Mouse (Mus musculus): ENCODE results near the gene Cbs. TPM values are rescaled to one million over a fixed set of nuclear protein-coding genes. Genes with fewer than 3 reads are reported as not detected.

Gene Cbs
- polyA plus RNA-seq, 1 experiment from 2014 or later, result 5.2 TPM

- Histone ChIP-seq H3K4me3 (no peak overlapping the region), H3K4me1 (peaks cover 13% of the 10 kb centered on the region; the same call in 1 of the 2 replicates), H3K9me3 (no peaks in the 10 kb centered on the region), H3K27me3 (replicated peaks) (no peaks in the 10 kb centered on the region), H3K27ac (no peak overlapping the region), H3K4me2 (no peak overlapping the region), H3K36me3 (replicated peaks) (no peaks in the 10 kb centered on the region), H3K9ac (no peak overlapping the region)
- ATAC-seq (replicated peaks), result no peak
- 82% methylated on average over 10 of the region's 10 CpGs for WGBS
Measured at GRCm38 (mm10) chr17:31576394-31577175, 60.5 kb downstream of the Cbs start.

GRCm38 (mm10) chr17:31574662-31575061 lies 62.4 kb downstream of the Cbs start:
- Histone ChIP-seq H3K4me3 (no peak overlapping the region), H3K27me3 (replicated peaks) (no peaks in the 10 kb centered on the region), H3K4me2 (no peak overlapping the region), H3K9ac (no peak overlapping the region), H3K36me3 (replicated peaks) (no peaks in the 10 kb centered on the region), H3K9me3 (no peaks in the 10 kb centered on the region), H3K4me1 (peaks cover 3% of the 10 kb centered on the region), H3K27ac (no peak overlapping the region)
- 89% methylated on average over 7 of the region's 7 CpGs for WGBS
- ATAC-seq (replicated peaks), result no peak

- H3K4me2 ChIP-seq, result no peak overlapping the region
- 79% methylated on average over 5 of the region's 5 CpGs for WGBS
- H3K27me3 ChIP-seq (replicated peaks), result no peaks in the 10 kb centered on the region
Measured at GRCm38 (mm10) chr17:31571689-31572088, 65.3 kb downstream of the Cbs start.

GRCm38 (mm10) chr17:31570321-31570925 lies 66.6 kb downstream of the Cbs start:
- Histone ChIP-seq H3K4me2 (no peak overlapping the region), H3K4me3 (no peak overlapping the region), H3K9me3 (no peaks in the 10 kb centered on the region), H3K9ac (no peak overlapping the region), H3K36me3 (replicated peaks) (no peaks in the 10 kb centered on the region), H3K4me1 (peaks cover 41% of the 10 kb centered on the region), H3K27ac (no peak overlapping the region), H3K27me3 (replicated peaks) (no peaks in the 10 kb centered on the region)
- 84% methylated on average over 9 of the region's 9 CpGs for WGBS
- no peak for ATAC-seq (replicated peaks)

More at GRCm38 (mm10) chr17:31571689-31572088, 65.3 kb downstream of the Cbs start:
- no peak overlapping the region for H3K4me3 ChIP-seq
- ATAC-seq (replicated peaks), result no peak
- H3K4me1 ChIP-seq, result peaks cover 31% of the 10 kb centered on the region
- H3K27ac ChIP-seq, result no peak overlapping the region
- no peak overlapping the region for H3K9ac ChIP-seq
- no peaks in the 10 kb centered on the region for H3K36me3 ChIP-seq (replicated peaks)
- H3K9me3 ChIP-seq, result no peaks in the 10 kb centered on the region

GRCm38 (mm10) chr17:31569756-31570155 lies 67.3 kb downstream of the Cbs start:
- H3K4me3 ChIP-seq, result no peak overlapping the region
- peaks cover 41% of the 10 kb centered on the region for H3K4me1 ChIP-seq
- no peaks in the 10 kb centered on the region for H3K27me3 ChIP-seq (replicated peaks)
- no peak overlapping the region for H3K4me2 ChIP-seq
- no peaks in the 10 kb centered on the region for H3K36me3 ChIP-seq (replicated peaks)
- no peaks in the 10 kb centered on the region for H3K9me3 ChIP-seq
- no peak overlapping the region for H3K27ac ChIP-seq
- no peak for ATAC-seq (replicated peaks)
- WGBS, result 95% methylated on average over 1 of the region's 1 CpGs
- no peak overlapping the region for H3K9ac ChIP-seq

- H3K4me3 ChIP-seq, result peak overlapping the region; percentile 78
- no peaks in the 10 kb centered on the region for H3K27me3 ChIP-seq (replicated peaks)
- WGBS, result 42% methylated on average over 6 of the region's 6 CpGs
- no peak for ATAC-seq (replicated peaks)
- H3K9ac ChIP-seq, result peak overlapping the region; percentile 85
- peaks cover 48% of the 10 kb centered on the region for H3K4me1 ChIP-seq
- H3K9me3 ChIP-seq, result no peaks in the 10 kb centered on the region
- peak overlapping the region; percentile 72 for H3K4me2 ChIP-seq
- H3K36me3 ChIP-seq (replicated peaks), result no peaks in the 10 kb centered on the region
- peak overlapping the region; percentile 98 for H3K27ac ChIP-seq
Measured at GRCm38 (mm10) chr17:31566276-31566675, 70.8 kb downstream of the Cbs start.

- H3K27ac ChIP-seq, result peak overlapping the region; percentile 98
- no peaks in the 10 kb centered on the region for H3K36me3 ChIP-seq (replicated peaks)
- H3K27me3 ChIP-seq (replicated peaks), result no peaks in the 10 kb centered on the region
- ATAC-seq (replicated peaks), result peak; percentile 59
- H3K9me3 ChIP-seq, result no peaks in the 10 kb centered on the region
- peak overlapping the region; percentile 85 for H3K9ac ChIP-seq
- H3K4me1 ChIP-seq, result peaks cover 46% of the 10 kb centered on the region
- H3K4me2 ChIP-seq, result peak overlapping the region; percentile 72
- H3K4me3 ChIP-seq, result peak overlapping the region; percentile 78
- WGBS, result under 1% methylated on average over 65 of the region's 88 CpGs
Measured at GRCm38 (mm10) chr17:31565141-31566056, 71.6 kb downstream of the Cbs start.

- Histone ChIP-seq H3K36me3 (replicated peaks) (no peaks in the 10 kb centered on the region), H3K27me3 (replicated peaks) (no peaks in the 10 kb centered on the region), H3K27ac (peak overlapping the region; percentile 98), H3K9ac (peak overlapping the region; percentile 85), H3K9me3 (no peaks in the 10 kb centered on the region), H3K4me3 (peak overlapping the region; percentile 78), H3K4me2 (peak overlapping the region; percentile 72), H3K4me1 (peaks cover 46% of the 10 kb centered on the region)
- no peak for ATAC-seq (replicated peaks)
- 0% methylated on average over 12 of the region's 44 CpGs for whole genome bisulfite sequencing
Measured at GRCm38 (mm10) chr17:31564858-31565140, 72.2 kb downstream of the Cbs start.

- Histone ChIP-seq H3K9ac (peak within 1 kb of the TSS; percentile 85), H3K4me2 (peak within 1 kb of the TSS; percentile 72), H3K27me3 (replicated peaks) (no peaks in the 10 kb centered on the region), H3K36me3 (replicated peaks) (no peaks in the 10 kb centered on the region), H3K4me1 (peaks cover 41% of the 10 kb centered on the region), H3K9me3 (no peaks in the 10 kb centered on the region), H3K27ac (peak within 1 kb of the TSS; percentile 98), H3K4me3 (peak within 1 kb of the TSS; percentile 78)
- under 1% methylated on average over 43 of the region's 72 CpGs for WGBS
- peak; percentile 97 for ATAC-seq (replicated peaks)
Measured at GRCm38 (mm10) chr17:31564015-31564857, 72.8 kb downstream of the Cbs start, which contains the start of gene Pknox1. Pknox1 (plus strand) TSS chr17:31564734.

- H3K9me3 ChIP-seq, result no peaks in the 10 kb centered on the region
- peak overlapping the region; percentile 54 for H3K4me2 ChIP-seq
- H3K4me1 ChIP-seq, result peaks cover 35% of the 10 kb centered on the region
- H3K9ac ChIP-seq, result peak overlapping the region; percentile 47
- WGBS, result 15% methylated on average over 12 of the region's 12 CpGs
- peak overlapping the region; percentile 78 for H3K4me3 ChIP-seq
- no peaks in the 10 kb centered on the region for H3K36me3 ChIP-seq (replicated peaks)
- H3K27me3 ChIP-seq (replicated peaks), result no peaks in the 10 kb centered on the region
- ATAC-seq (replicated peaks), result peak; percentile 3
- peak overlapping the region; percentile 93 for H3K27ac ChIP-seq
Measured at GRCm38 (mm10) chr17:31563632-31564014, 73.4 kb downstream of the Cbs start.

- ATAC-seq (replicated peaks), result no peak
- no peaks in the 10 kb centered on the region for H3K27me3 ChIP-seq (replicated peaks)
- no peaks in the 10 kb centered on the region for H3K9me3 ChIP-seq
- no peak overlapping the region for H3K4me3 ChIP-seq
- H3K4me1 ChIP-seq, result peaks cover 16% of the 10 kb centered on the region
- WGBS, result 89% methylated on average over 11 of the region's 11 CpGs
- no peak overlapping the region for H3K27ac ChIP-seq
- H3K4me2 ChIP-seq, result no peak overlapping the region
- no peaks in the 10 kb centered on the region for H3K36me3 ChIP-seq (replicated peaks)
- H3K9ac ChIP-seq, result no peak overlapping the region
Measured at GRCm38 (mm10) chr17:31559021-31559789, 77.8 kb downstream of the Cbs start.

Measured in midbrain, embryonic 15.5 days (tissue).